Comparison of ENCODE assay signal across 12 mouse cellular contexts in genomic region chr4:150137368-150138083, GRCm38 (mm10). TPM values are rescaled to one million over a fixed set of nuclear protein-coding genes. Genes with fewer than 3 reads are reported as not detected.
DNase-seq lines count a peak whose midpoint lies in the region; ATAC-seq and TF ChIP-seq lines count a peak whose summit lies in the region.
"Had no signal": no experiment of that assay in that cellular context is flagged by ENCODE, and none has a peak within 500 bp of the region (broad histone marks: within the 10 kb centered on the region; RNA-seq: fewer than 3 reads in every experiment).

No protein-coding gene starts in this region.

- TF ChIP-seq EP300 in liver, postnatal 0 days (IDR thresholded peaks at IDR 0.05; ENCODE audit: low read depth): no peak

- no peak overlapping the region for H3ac ChIP-seq in myocyte (ENCODE audit: control insufficient read depth, insufficient read length)

- no peaks in the 10 kb centered on the region for H3K36me3 ChIP-seq in liver, embryonic 12.5 days
- H3K36me3 ChIP-seq in liver, postnatal 0 days (replicated peaks; ENCODE audit: insufficient read depth, low read length): no peaks in the 10 kb centered on the region
- H3K36me3 ChIP-seq in intestine, embryonic 16.5 days (ENCODE audit: control insufficient read depth, insufficient read depth, low read length): no peaks in the 10 kb centered on the region
- H3K36me3 ChIP-seq in myocyte (ENCODE audit: control insufficient read depth, insufficient read depth): no peaks in the 10 kb centered on the region

- TF ChIP-seq POLR2A in embryonic fibroblast, embryonic 13.5 days (IDR thresholded peaks at IDR 0.05; ENCODE audit: low read depth, low read length): peak; percentile 44; the same call in 1 of the 2 replicates
- no peak for TF ChIP-seq POLR2A in myocyte (IDR thresholded peaks at IDR 0.05; ENCODE audit: insufficient read length, low read depth)

- no peak for DNase-seq in liver, postnatal 0 days
- DNase-seq in layer of hippocampus, adult 11-12 months (ENCODE audit: low spot score): no peak
- no peak for DNase-seq in kidney, adult 9 months
- no peak for DNase-seq in adrenal gland, adult 2 months

- H3K9ac ChIP-seq in liver, embryonic 12.5 days: no peak overlapping the region
- no peak overlapping the region for H3K9ac ChIP-seq in liver, postnatal 0 days (replicated peaks)
- no peak overlapping the region for H3K9ac ChIP-seq in intestine, embryonic 16.5 days (ENCODE audit: low read depth, low read length)

- no peak overlapping the region for H3K27ac ChIP-seq in liver, embryonic 12.5 days
- H3K27ac ChIP-seq in liver, postnatal 0 days (ENCODE audit: low read depth): no peak overlapping the region
- H3K27ac ChIP-seq in embryonic fibroblast, embryonic 13.5 days (ENCODE audit: insufficient read depth, low read length): no peak overlapping the region
- H3K27ac ChIP-seq in intestine, embryonic 16.5 days (ENCODE audit: low read length): no peak overlapping the region

- H3K79me2 ChIP-seq in myocyte (ENCODE audit: control insufficient read depth, insufficient read depth): no peaks in the 10 kb centered on the region

- peaks cover 40% of the 10 kb centered on the region for H3K4me1 ChIP-seq in liver, embryonic 12.5 days
- peaks cover 7% of the 10 kb centered on the region; the same call in 1 of the 2 replicates for H3K4me1 ChIP-seq in liver, postnatal 0 days (ENCODE audit: insufficient read depth)
- H3K4me1 ChIP-seq in embryonic fibroblast, embryonic 13.5 days (ENCODE audit: control insufficient read depth, insufficient read depth, low read length): no peaks in the 10 kb centered on the region
- H3K4me1 ChIP-seq in intestine, embryonic 16.5 days (ENCODE audit: control insufficient read depth, insufficient read depth, low read length): peaks cover 15% of the 10 kb centered on the region; the same call in 1 of the 2 replicates

- peak overlapping the region; percentile 59 for H3K4me2 ChIP-seq in liver, embryonic 12.5 days
- no peak overlapping the region for H3K4me2 ChIP-seq in liver, postnatal 0 days (ENCODE audit: low read depth, low read length)
- H3K4me2 ChIP-seq in intestine, embryonic 16.5 days (ENCODE audit: low read depth, low read length): no peak overlapping the region
- peak overlapping the region; percentile 93 for H3K4me2 ChIP-seq in myocyte (ENCODE audit: low read depth)

- 69% methylated on average over 7 of the region's 7 CpGs for WGBS in liver, embryonic 12.5 days (ENCODE audit: insufficient replicate concordance)
- WGBS in liver, postnatal 0 days (ENCODE audit: insufficient replicate concordance): 75% methylated on average over 7 of the region's 7 CpGs
- WGBS in intestine, embryonic 16.5 days: 80% methylated on average over 7 of the region's 7 CpGs

- no peak overlapping the region for H3K4me3 ChIP-seq in liver, embryonic 12.5 days
- no peak overlapping the region for H3K4me3 ChIP-seq in liver, postnatal 0 days (ENCODE audit: low read depth, low read length)
- H3K4me3 ChIP-seq in embryonic fibroblast, embryonic 13.5 days (ENCODE audit: insufficient read depth, low read length): no peak overlapping the region
- no peak overlapping the region for H3K4me3 ChIP-seq in intestine, embryonic 16.5 days (ENCODE audit: low read length)
- H3K4me3 ChIP-seq in myocyte: peak overlapping the region; percentile 3

- no peaks in the 10 kb centered on the region for H3K9me3 ChIP-seq in liver, embryonic 12.5 days (replicated peaks)
- H3K9me3 ChIP-seq in liver, postnatal 0 days (ENCODE audit: low read length): no peaks in the 10 kb centered on the region
- H3K9me3 ChIP-seq in intestine, embryonic 16.5 days (ENCODE audit: control insufficient read depth, low read length): no peaks in the 10 kb centered on the region

- peaks cover 27% of the 10 kb centered on the region for H3K27me3 ChIP-seq in liver, embryonic 12.5 days (replicated peaks)
- H3K27me3 ChIP-seq in liver, postnatal 0 days (ENCODE audit: insufficient read depth, low read length): no peaks in the 10 kb centered on the region
- no peaks in the 10 kb centered on the region for H3K27me3 ChIP-seq in intestine, embryonic 16.5 days (replicated peaks; ENCODE audit: control insufficient read depth, insufficient read depth, low read length)
- no peaks in the 10 kb centered on the region for H3K27me3 ChIP-seq in myocyte (ENCODE audit: control insufficient read depth, insufficient read depth, insufficient read length)

- ATAC-seq in liver, embryonic 12.5 days: peak; percentile 6; the same call in 1 of the 2 replicates
- ATAC-seq in liver, postnatal 0 days: no peak
- ATAC-seq in intestine, embryonic 16.5 days: peak; percentile 26

- TF ChIP-seq CTCF in liver, postnatal 0 days (IDR thresholded peaks at IDR 0.05; ENCODE audit: low read depth): no peak
- no peak for TF ChIP-seq CTCF in embryonic fibroblast, embryonic 13.5 days (IDR thresholded peaks at IDR 0.05; ENCODE audit: borderline replicate concordance, insufficient read depth, low read length)

TF ChIP-seq in myocyte, 11 proteins besides CTCF, POLR2A, EP300 and RAD21:
- TF ChIP-seq SRF (IDR thresholded peaks at IDR 0.05; ENCODE audit: control insufficient read depth, insufficient read length, low read depth) (no peak), TCF3 (IDR thresholded peaks at IDR 0.05; ENCODE audit: insufficient read length, low read depth) (no peak), MAX (IDR thresholded peaks at IDR 0.05; ENCODE audit: low read depth) (no peak), E2F4 (IDR thresholded peaks at IDR 0.05; ENCODE audit: insufficient read depth) (no peak), USF1 (IDR thresholded peaks at IDR 0.05; ENCODE audit: low read depth) (no peak), MYOG (IDR thresholded peaks at IDR 0.05; ENCODE audit: control insufficient read depth in 1 of 3, insufficient read depth in 1 of 3, insufficient read length in 2 of 3, low read depth in 2 of 3) (no peak), TCF12 (IDR thresholded peaks at IDR 0.05; ENCODE audit: insufficient read depth, poor library complexity, severe bottlenecking) (no peak), POLR2AphosphoS2 (IDR thresholded peaks at IDR 0.05; ENCODE audit: insufficient read length, low read depth) (no peak), REST (IDR thresholded peaks at IDR 0.05; ENCODE audit: insufficient read depth, insufficient read length) (no peak), MYOD1 (IDR thresholded peaks at IDR 0.05; ENCODE audit: control insufficient read depth in 1 of 3, insufficient read length in 2 of 3, low read depth in 2 of 3) (no peak), CEBPB (IDR thresholded peaks at IDR 0.05; ENCODE audit: insufficient read depth, poor library complexity, severe bottlenecking) (no peak)
TF ChIP-seq in myocyte: peak in this region for 0.

RNA-seq across cellular contexts. Expression of gene Slc2a7, which starts 11.2 kb away (rescaled TPM):
- polyA plus RNA-seq in liver, embryonic 12.5 days (2016; fragmentation: Nextera tagmentation; extraction: Ambion mirVana): not detected in 2 replicates
- not detected in 2 replicates for polyA plus RNA-seq in liver, postnatal 0 days (2015; fragmentation: Nextera tagmentation; extraction: Ambion mirVana)
- polyA plus RNA-seq in embryonic fibroblast, embryonic 13.5 days (2011; ENCODE audit: insufficient read length, low read depth, missing spikeins): not detected in 2 replicates
- 1.1 and 1.6 TPM in 2 replicates for polyA plus RNA-seq in intestine, embryonic 16.5 days (2015; fragmentation: Nextera tagmentation; extraction: Ambion mirVana)
- polyA plus RNA-seq in myocyte (2012; fragmentation: generic; extraction: Trizol): not detected
- total RNA-seq in adrenal gland, adult 2 months (2021): not detected
- not detected in 2 replicates for polyA plus RNA-seq in adrenal gland, adult 2 months (2012; rRNA removed)
- total RNA-seq: gastrocnemius, adult 18-20 months; layer of hippocampus, postnatal 10 days had no signal
- polyA plus RNA-seq: lung, embryonic 16.5 days; thymus, postnatal 0 days had no signal

RNA-seq across cellular contexts. Expression of gene Slc2a5, which starts 18.4 kb away (rescaled TPM):
- polyA plus RNA-seq in liver, embryonic 12.5 days (2016; fragmentation: Nextera tagmentation; extraction: Ambion mirVana): 0.22 and 0.30 TPM in 2 replicates
- 0.16 and 0.22 TPM in 2 replicates for polyA plus RNA-seq in liver, postnatal 0 days (2015; fragmentation: Nextera tagmentation; extraction: Ambion mirVana)
- polyA plus RNA-seq in embryonic fibroblast, embryonic 13.5 days (2011; ENCODE audit: insufficient read length, low read depth, missing spikeins): 0.83 TPM in 1 of 2 replicates, not detected in the other
- 2.4 and 3.4 TPM in 2 replicates for polyA plus RNA-seq in intestine, embryonic 16.5 days (2015; fragmentation: Nextera tagmentation; extraction: Ambion mirVana)
- 0.24 TPM for polyA plus RNA-seq in myocyte (2012; fragmentation: generic; extraction: Trizol)
- 1 to 10 TPM in 1 of 2 experiments, under 1 TPM in 1; 0.90 to 9.9 TPM for total RNA-seq in adrenal gland, adult 2 months (2021)
- 8.9 and 10.5 TPM in 2 replicates for polyA plus RNA-seq in adrenal gland, adult 2 months (2012; rRNA removed)
- total RNA-seq: gastrocnemius, adult 18-20 months had no signal

RNA-seq across cellular contexts. Expression of gene Gpr157, which starts 50.4 kb away (rescaled TPM):
- polyA plus RNA-seq in liver, embryonic 12.5 days (2016; fragmentation: Nextera tagmentation; extraction: Ambion mirVana): 0.18 and 0.37 TPM in 2 replicates
- 0.33 and 0.38 TPM in 2 replicates for polyA plus RNA-seq in liver, postnatal 0 days (2015; fragmentation: Nextera tagmentation; extraction: Ambion mirVana)
- polyA plus RNA-seq in embryonic fibroblast, embryonic 13.5 days (2011; ENCODE audit: insufficient read length, low read depth, missing spikeins): 2.0 and 2.3 TPM in 2 replicates
- polyA plus RNA-seq in intestine, embryonic 16.5 days (2015; fragmentation: Nextera tagmentation; extraction: Ambion mirVana): 1.6 and 1.8 TPM in 2 replicates
- polyA plus RNA-seq in myocyte (2012; fragmentation: generic; extraction: Trizol): 1.6 TPM
- 1 to 10 TPM; 1.0 to 2.0 TPM for total RNA-seq in adrenal gland, adult 2 months (2021)
- polyA plus RNA-seq in adrenal gland, adult 2 months (2012; rRNA removed): 1.9 and 2.2 TPM in 2 replicates

Comparison
In these comparisons a context has a peak if more than half of its experiments do, and no peak if none do; other contexts are left out.
1. H3K4me2 ChIP-seq: peak in liver, embryonic 12.5 days (single experiment) and myocyte (single experiment); none in liver, postnatal 0 days (single experiment) and intestine, embryonic 16.5 days (single experiment).